Mouse (Mus musculus): ENCODE data around the gene Timm10.
"Not testable (repeated sequence)": the region's sequence is repeated elsewhere in the genome, so short reads cannot be mapped to it uniquely, and the experiment has no call there.

Gene Timm10

GRCm38 (mm10) chr2:84826488-84827282 lies at the start of gene Timm10:
Gene Timm10 (plus strand): TSS chr2:84826997.
- peak; percentile 98 for DNase-seq (ENCODE audit: low read depth, low spot score)

GRCm38 (mm10) chr2:84777706-84778105 lies 49.1 kb upstream of the Timm10 start:
- no peak for DNase-seq (ENCODE audit: low read depth, low spot score)

- DNase-seq (ENCODE audit: low read depth, low spot score) = peak; percentile 70
Measured at GRCm38 (mm10) chr2:84779210-84779609, 47.6 kb upstream of the Timm10 start.

- no peak for DNase-seq (ENCODE audit: low read depth, low spot score)
Measured at GRCm38 (mm10) chr2:84783315-84783714, 43.5 kb upstream of the Timm10 start.

GRCm38 (mm10) chr2:84783840-84784566 lies 42.8 kb upstream of the Timm10 start:
- DNase-seq (ENCODE audit: low read depth, low spot score) = no peak

- DNase-seq (ENCODE audit: low read depth, low spot score) = no peak
Measured at GRCm38 (mm10) chr2:84788316-84788715, 38.5 kb upstream of the Timm10 start.

- DNase-seq (ENCODE audit: low read depth, low spot score) = no peak
Measured at GRCm38 (mm10) chr2:84790418-84790817, 36.4 kb upstream of the Timm10 start.

GRCm38 (mm10) chr2:84792516-84792915 lies 34.3 kb upstream of the Timm10 start:
- DNase-seq (ENCODE audit: low read depth, low spot score) = no peak

GRCm38 (mm10) chr2:84793154-84793553 lies 33.6 kb upstream of the Timm10 start:
- no peak for DNase-seq (ENCODE audit: low read depth, low spot score)

GRCm38 (mm10) chr2:84793871-84794270 lies 32.9 kb upstream of the Timm10 start:
- no peak for DNase-seq (ENCODE audit: low read depth, low spot score)

GRCm38 (mm10) chr2:84797833-84798492 lies 28.8 kb upstream of the Timm10 start:
- DNase-seq (ENCODE audit: low read depth, low spot score) = peak; percentile 80

GRCm38 (mm10) chr2:84798493-84798921 lies 28.3 kb upstream of the Timm10 start, which contains the start of gene Ube2l6:
Gene Ube2l6 (plus strand): TSS chr2:84798828.
- peak; percentile 75 for DNase-seq (ENCODE audit: low read depth, low spot score)

- peak; percentile 67 for DNase-seq (ENCODE audit: low read depth, low spot score)
Measured at GRCm38 (mm10) chr2:84799041-84799561, 27.7 kb upstream of the Timm10 start.

- DNase-seq (ENCODE audit: low read depth, low spot score) = no peak
Measured at GRCm38 (mm10) chr2:84800304-84800703, 26.5 kb upstream of the Timm10 start.

GRCm38 (mm10) chr2:84801223-84801622 lies 25.6 kb upstream of the Timm10 start:
- not testable (repeated sequence) for DNase-seq (ENCODE audit: low read depth, low spot score)

GRCm38 (mm10) chr2:84803963-84804362 lies 22.8 kb upstream of the Timm10 start:
- DNase-seq (ENCODE audit: low read depth, low spot score) = no peak

- peak; percentile 84 for DNase-seq (ENCODE audit: low read depth, low spot score)
Measured at GRCm38 (mm10) chr2:84806546-84806945, 20.3 kb upstream of the Timm10 start.

- peak; percentile 78 for DNase-seq (ENCODE audit: low read depth, low spot score)
Measured at GRCm38 (mm10) chr2:84809330-84809729, 17.5 kb upstream of the Timm10 start.

GRCm38 (mm10) chr2:84810526-84810885 lies 16.3 kb upstream of the Timm10 start:
- DNase-seq (ENCODE audit: low read depth, low spot score) = no peak

- DNase-seq (ENCODE audit: low read depth, low spot score) = peak; percentile 91
Measured at GRCm38 (mm10) chr2:84810886-84811577, 15.8 kb upstream of the Timm10 start.

GRCm38 (mm10) chr2:84811880-84812279 lies 14.9 kb upstream of the Timm10 start:
- no peak for DNase-seq (ENCODE audit: low read depth, low spot score)

Data from R1 (cell line).